Mouse (Mus musculus) adrenal gland, postnatal 36 days (tissue): ENCODE data around the gene Lrrc30. TPM values are rescaled to one million over a fixed set of nuclear protein-coding genes. Genes with fewer than 3 reads are reported as not detected.

Experiments used
- DNase-seq, 2 experiments: peaks; one replicate each; pipeline ENCODE4 v3.0.0; 2021; ENCODE audit warnings: mixed read lengths in 1 of 2
- long read RNA-seq, 2 experiments: library from polyadenylated mRNA; stranded (forward); transcript quantifications; one replicate each; pipeline ENCODE4 v2.0.0; 2021; ENCODE audit warnings: borderline sequencing depth in 2 of 2
- total RNA-seq, 2 experiments: library from RNA; stranded (reverse); gene quantifications; 2 replicates each; pipeline ENCODE4 v1.2.3; 2021

Gene Lrrc30
- total RNA-seq: under 1 TPM in 1 of 2 experiments, not detected in 1; 0.92 TPM
- long read RNA-seq, experiment 1, partial matches to known transcripts: 0 of 1 reads
- long read RNA-seq, experiment 1, other reads (novel, unspliced or antisense): 0 of 1 reads
- long read RNA-seq, experiment 2: 0 reads

GRCm38 (mm10) chr17:67632676-67633339 is at the start of gene Lrrc30:
Lrrc30 (minus strand) TSS chr17:67632723.
- no peak for DNase-seq

- peak; percentile 36 to 44 for DNase-seq
Observed at GRCm38 (mm10) chr17:67681084-67681483, 48.6 kb upstream of the Lrrc30 start.

GRCm38 (mm10) chr17:67678576-67678975 is 46.1 kb upstream of the Lrrc30 start:
- no peak for DNase-seq

- peak; percentile 77 to 84 for DNase-seq
Observed at GRCm38 (mm10) chr17:67667981-67668380, 35.5 kb upstream of the Lrrc30 start.

GRCm38 (mm10) chr17:67666981-67667380 is 34.5 kb upstream of the Lrrc30 start:
- DNase-seq: peak; percentile 42 to 55

- DNase-seq: no peak
Observed at GRCm38 (mm10) chr17:67664299-67664698, 31.8 kb upstream of the Lrrc30 start.

- DNase-seq: peak; percentile 57 to 75
Observed at GRCm38 (mm10) chr17:67651506-67651905, 19.0 kb upstream of the Lrrc30 start.

- no peak for DNase-seq
Observed at GRCm38 (mm10) chr17:67641627-67642026, 9.1 kb upstream of the Lrrc30 start.

- DNase-seq: peak; percentile 83 to 84
Observed at GRCm38 (mm10) chr17:67638119-67638810, 5.7 kb upstream of the Lrrc30 start.

- DNase-seq: no peak
Observed at GRCm38 (mm10) chr17:67636951-67637350, 4.4 kb upstream of the Lrrc30 start.

- DNase-seq: no peak
Observed at GRCm38 (mm10) chr17:67636304-67636703, 3.8 kb upstream of the Lrrc30 start.

GRCm38 (mm10) chr17:67629746-67630145 is 2.8 kb downstream of the Lrrc30 start:
- no peak for DNase-seq

- DNase-seq: peak; percentile 89 to 92
Observed at GRCm38 (mm10) chr17:67629211-67629657, 3.3 kb downstream of the Lrrc30 start.

GRCm38 (mm10) chr17:67628475-67628874 is 4.0 kb downstream of the Lrrc30 start:
- no peak for DNase-seq

GRCm38 (mm10) chr17:67625431-67625830 is 7.1 kb downstream of the Lrrc30 start:
- peak; percentile 48 to 76 for DNase-seq

GRCm38 (mm10) chr17:67619001-67619400 is 13.5 kb downstream of the Lrrc30 start:
- DNase-seq: no peak

GRCm38 (mm10) chr17:67614381-67614780 is 18.1 kb downstream of the Lrrc30 start:
- DNase-seq: no peak

- no peak for DNase-seq
Observed at GRCm38 (mm10) chr17:67612576-67612975, 19.9 kb downstream of the Lrrc30 start.

- DNase-seq: no peak
Observed at GRCm38 (mm10) chr17:67612151-67612550, 20.4 kb downstream of the Lrrc30 start.

- DNase-seq: peak in 1 of 2 experiments; percentile 45
Observed at GRCm38 (mm10) chr17:67604446-67604845, 28.1 kb downstream of the Lrrc30 start.

- DNase-seq: no peak
Observed at GRCm38 (mm10) chr17:67602556-67602955, 30.0 kb downstream of the Lrrc30 start.

GRCm38 (mm10) chr17:67584937-67585579 is 47.5 kb downstream of the Lrrc30 start:
- DNase-seq: peak; percentile 84 to 86

GRCm38 (mm10) chr17:67584533-67584932 is 48.0 kb downstream of the Lrrc30 start:
- no peak for DNase-seq
